Mouse (Mus musculus): ENCODE measurements around the gene Tmem59l.

The Tmem59l gene

GRCm38 (mm10) chr8:70509281-70509952 is 22.3 kb upstream of the Tmem59l start:
- DNase-seq (ENCODE audit: low read depth in 1 of 2, low spot score in 2 of 2) = no peak

GRCm38 (mm10) chr8:70507027-70507393 is 19.9 kb upstream of the Tmem59l start:
- no peak for DNase-seq (ENCODE audit: low read depth in 1 of 2, low spot score in 2 of 2)

- DNase-seq (ENCODE audit: low read depth in 1 of 2, low spot score in 2 of 2) = peak; percentile 76 to 83
Measured at GRCm38 (mm10) chr8:70506328-70507026, 19.3 kb upstream of the Tmem59l start, which contains the start of gene Rex1bd. Gene Rex1bd, minus strand, starts transcription at chr8:70506752.

GRCm38 (mm10) chr8:70505698-70506327 is 18.7 kb upstream of the Tmem59l start:
- no peak for DNase-seq (ENCODE audit: low read depth in 1 of 2, low spot score in 2 of 2)

GRCm38 (mm10) chr8:70504851-70505250 is 17.7 kb upstream of the Tmem59l start:
- DNase-seq (ENCODE audit: low read depth in 1 of 2, low spot score in 2 of 2) = peak in 1 of 2 experiments; percentile 54

- no peak for DNase-seq (ENCODE audit: low read depth in 1 of 2, low spot score in 2 of 2)
Measured at GRCm38 (mm10) chr8:70504291-70504716, 17.1 kb upstream of the Tmem59l start.

GRCm38 (mm10) chr8:70503062-70503750 is 16.0 kb upstream of the Tmem59l start:
- DNase-seq (ENCODE audit: low read depth in 1 of 2, low spot score in 2 of 2) = no peak

- DNase-seq (ENCODE audit: low read depth in 1 of 2, low spot score in 2 of 2) = no peak
Measured at GRCm38 (mm10) chr8:70502540-70502939, 15.4 kb upstream of the Tmem59l start.

GRCm38 (mm10) chr8:70501820-70502529 is 14.8 kb upstream of the Tmem59l start:
- DNase-seq (ENCODE audit: low read depth in 1 of 2, low spot score in 2 of 2) = no peak

GRCm38 (mm10) chr8:70500386-70501301 is 13.5 kb upstream of the Tmem59l start:
- no peak for DNase-seq (ENCODE audit: low read depth in 1 of 2, low spot score in 2 of 2)

GRCm38 (mm10) chr8:70495771-70496062 is 8.6 kb upstream of the Tmem59l start:
- DNase-seq (ENCODE audit: low read depth in 1 of 2, low spot score in 2 of 2) = no peak

GRCm38 (mm10) chr8:70495001-70495770 is 8.0 kb upstream of the Tmem59l start:
- no peak for DNase-seq (ENCODE audit: low read depth in 1 of 2, low spot score in 2 of 2)

GRCm38 (mm10) chr8:70494416-70494945 is 7.3 kb upstream of the Tmem59l start:
- no peak for DNase-seq (ENCODE audit: low read depth in 1 of 2, low spot score in 2 of 2)

- DNase-seq (ENCODE audit: low read depth in 1 of 2, low spot score in 2 of 2) = no peak
Measured at GRCm38 (mm10) chr8:70493692-70494415, 6.7 kb upstream of the Tmem59l start.

GRCm38 (mm10) chr8:70492664-70493640 is 5.8 kb upstream of the Tmem59l start, which contains the start of gene Crlf1:
Gene Crlf1, plus strand, starts transcription at chr8:70493158.
- DNase-seq (ENCODE audit: low read depth in 1 of 2, low spot score in 2 of 2) = no peak

- no peak for DNase-seq (ENCODE audit: low read depth in 1 of 2, low spot score in 2 of 2)
Measured at GRCm38 (mm10) chr8:70490880-70491495, 3.8 kb upstream of the Tmem59l start.

All from monocyte, adult 2 months (primary cell).